Mouse (Mus musculus) cerebellum, adult 9-11 months (tissue): ENCODE data around the gene Msl2.

Experiments used
- DNase-seq: peaks from one replicate; pipeline ENCODE4 v3.0.0; 2022

Gene Msl2

GRCm38 (mm10) chr9:101075091-101075581 lies 1.2 kb downstream of the Msl2 start:
- no peak for DNase-seq

GRCm38 (mm10) chr9:101075694-101076093 lies 1.8 kb downstream of the Msl2 start:
- peak; percentile 26 for DNase-seq

- no peak for DNase-seq
Measured at GRCm38 (mm10) chr9:101076095-101076875, 2.4 kb downstream of the Msl2 start.

GRCm38 (mm10) chr9:101077486-101077885 lies 3.6 kb downstream of the Msl2 start:
- no peak for DNase-seq

GRCm38 (mm10) chr9:101078579-101078978 lies 4.7 kb downstream of the Msl2 start:
- no peak for DNase-seq

- DNase-seq, result no peak
Measured at GRCm38 (mm10) chr9:101080046-101080685, 6.3 kb downstream of the Msl2 start.

GRCm38 (mm10) chr9:101083728-101084127 lies 9.8 kb downstream of the Msl2 start:
- no peak for DNase-seq

GRCm38 (mm10) chr9:101095425-101095824 lies 21.5 kb downstream of the Msl2 start:
- no peak for DNase-seq

GRCm38 (mm10) chr9:101096461-101096860 lies 22.6 kb downstream of the Msl2 start:
- no peak for DNase-seq

GRCm38 (mm10) chr9:101097542-101097941 lies 23.6 kb downstream of the Msl2 start:
- DNase-seq, result no peak

GRCm38 (mm10) chr9:101099445-101099844 lies 25.5 kb downstream of the Msl2 start:
- no peak for DNase-seq

GRCm38 (mm10) chr9:101100163-101100562 lies 26.3 kb downstream of the Msl2 start:
- DNase-seq, result no peak

GRCm38 (mm10) chr9:101101547-101101946 lies 27.6 kb downstream of the Msl2 start:
- DNase-seq, result no peak

GRCm38 (mm10) chr9:101102288-101102687 lies 28.4 kb downstream of the Msl2 start:
- DNase-seq, result no peak

GRCm38 (mm10) chr9:101104931-101105330 lies 31.0 kb downstream of the Msl2 start:
- DNase-seq, result no peak

GRCm38 (mm10) chr9:101105735-101106134 lies 31.8 kb downstream of the Msl2 start:
- DNase-seq, result no peak

GRCm38 (mm10) chr9:101107386-101107785 lies 33.5 kb downstream of the Msl2 start:
- peak; percentile 52 for DNase-seq

GRCm38 (mm10) chr9:101110013-101110412 lies 36.1 kb downstream of the Msl2 start:
- DNase-seq, result no peak

- DNase-seq, result no peak
Measured at GRCm38 (mm10) chr9:101113317-101113716, 39.4 kb downstream of the Msl2 start.

- no peak for DNase-seq
Measured at GRCm38 (mm10) chr9:101114182-101114884, 40.4 kb downstream of the Msl2 start.

GRCm38 (mm10) chr9:101143635-101144034 lies 69.7 kb downstream of the Msl2 start:
- DNase-seq, result no peak

GRCm38 (mm10) chr9:101152872-101153271 lies 79.0 kb downstream of the Msl2 start:
- DNase-seq, result no peak
